Mouse (Mus musculus) adrenal gland, postnatal 25 days (tissue): ENCODE results near the gene Ccn6. TPM values are rescaled to one million over a fixed set of nuclear protein-coding genes. Genes with fewer than 3 reads are reported as not detected.

ENCODE experiments used
- DNase-seq: peaks from one replicate; pipeline ENCODE4 v3.0.0; 2021; ENCODE audit warnings: mixed read lengths
- total RNA-seq: library from RNA; stranded (reverse); gene quantifications from 2 replicates; pipeline ENCODE4 v1.2.3, GENCODE M21; 2021

Ccn6 gene
- total RNA-seq, 1 experiment from 2014 or later, result 0.82 TPM

GRCm38 (mm10) chr10:39161406-39161805 lies 2.2 kb downstream of the Ccn6 start:
- no peak for DNase-seq

- DNase-seq, result no peak
Measured at GRCm38 (mm10) chr10:39158306-39158705, 5.3 kb downstream of the Ccn6 start.

DNA sequence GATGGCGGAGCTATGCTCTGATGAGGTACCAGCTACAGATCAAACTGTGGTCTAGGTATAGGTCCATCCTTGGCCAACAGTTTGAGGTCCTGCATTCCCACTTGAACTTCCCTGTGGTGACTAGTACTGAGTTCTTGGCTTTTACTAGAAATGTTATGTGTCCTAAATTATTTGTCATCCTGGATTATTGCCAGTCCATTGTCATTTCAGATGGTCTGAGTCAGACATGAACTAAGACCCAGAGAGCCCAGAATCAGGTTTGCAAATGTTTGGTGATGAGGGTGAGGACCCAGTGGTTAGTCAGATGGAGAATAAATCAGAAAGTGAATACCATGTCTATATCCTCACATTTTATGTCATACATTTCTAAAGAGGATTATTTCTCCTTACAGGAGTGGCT lies 6.3 kb downstream of the Ccn6 start:
- no peak for DNase-seq

DNA sequence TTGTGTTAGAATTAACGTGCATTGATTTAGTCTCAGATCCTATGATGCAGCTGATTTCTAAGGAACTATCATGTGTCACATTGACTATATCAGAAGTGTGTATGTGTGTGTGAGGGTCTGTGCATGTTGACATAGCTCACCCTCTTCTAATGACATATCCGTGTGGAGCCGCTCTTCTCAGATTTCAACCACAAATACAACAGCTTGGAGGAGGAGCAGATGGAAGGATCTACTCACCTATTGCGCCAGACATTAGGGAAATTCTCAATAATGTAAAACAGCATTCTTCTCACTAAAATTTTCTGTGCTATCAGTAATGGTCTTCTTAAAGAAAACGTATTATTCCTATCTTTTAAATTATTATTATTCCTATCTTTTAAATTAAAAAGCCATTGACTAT lies 6.9 kb downstream of the Ccn6 start:
- no peak for DNase-seq

DNA sequence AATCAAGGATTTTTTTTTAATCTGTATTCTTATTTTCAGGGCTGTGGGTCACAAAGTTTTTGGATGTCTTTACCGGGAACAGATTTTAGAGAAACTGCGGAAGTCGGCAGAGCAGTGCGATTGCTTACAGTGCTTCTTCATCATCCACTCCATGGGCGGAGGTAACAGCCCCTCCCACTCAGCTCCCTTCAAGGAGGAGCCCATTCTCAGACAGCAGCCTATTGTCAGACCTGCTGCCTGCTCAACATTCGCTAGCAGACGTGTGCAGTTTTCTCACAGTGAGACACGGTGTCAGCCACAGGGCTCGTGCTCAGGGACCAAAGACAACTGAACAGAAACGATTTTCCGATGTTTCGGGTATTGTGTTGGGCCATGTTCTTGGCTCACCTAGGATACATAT lies 21.4 kb downstream of the Ccn6 start:
- DNase-seq, result no peak

DNA sequence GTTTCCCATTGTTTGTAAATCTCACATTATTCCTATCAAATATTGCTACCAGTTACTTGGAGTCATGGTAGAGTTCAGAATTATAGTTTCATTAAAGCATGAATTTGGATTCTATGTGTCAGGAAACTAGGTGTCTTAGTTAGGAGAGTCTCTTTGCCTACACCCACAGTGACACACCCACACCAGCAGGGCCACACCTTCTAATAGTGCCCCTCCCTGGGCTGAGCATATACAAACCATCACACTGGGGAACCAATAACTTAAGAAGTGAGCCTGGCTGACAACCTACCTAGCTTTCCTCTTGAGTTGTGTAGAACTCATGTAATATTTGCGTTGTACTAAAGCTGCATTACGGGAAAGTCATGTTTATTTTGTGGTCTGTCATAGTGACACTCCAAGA lies 22.2 kb downstream of the Ccn6 start:
- no peak for DNase-seq

GRCm38 (mm10) chr10:39140843-39141242 lies 22.8 kb downstream of the Ccn6 start:
- no peak for DNase-seq

- no peak for DNase-seq
Measured at GRCm38 (mm10) chr10:39138761-39139160, 24.8 kb downstream of the Ccn6 start.

DNA sequence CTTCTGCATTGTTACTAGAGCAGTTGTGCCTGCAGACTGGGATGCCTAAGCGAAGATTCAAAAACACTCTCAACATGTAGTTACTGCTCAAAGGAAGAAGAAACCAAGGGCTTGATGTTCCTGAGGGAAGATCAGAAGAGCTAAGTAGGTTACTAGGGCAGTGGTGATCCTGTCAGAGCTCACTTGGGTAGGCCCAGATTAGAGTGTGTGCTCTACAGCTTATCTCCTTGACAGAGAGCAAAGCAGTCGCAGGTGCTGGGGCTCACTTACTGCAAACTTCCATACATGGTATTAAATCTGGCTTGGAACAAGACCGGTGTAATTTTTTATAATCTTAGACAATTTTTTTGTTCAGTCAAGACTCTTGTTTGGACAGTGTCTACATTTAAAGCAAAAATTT lies 25.8 kb downstream of the Ccn6 start:
- no peak for DNase-seq

- DNase-seq, result peak; percentile 81
Measured at GRCm38 (mm10) chr10:39133462-39134310, 29.9 kb downstream of the Ccn6 start, which contains the start of the genes Fam229b and Tube1. Fam229b (minus strand) TSS chr10:39133914. Tube1 (plus strand) TSS chr10:39133976.

- no peak for DNase-seq
Measured at GRCm38 (mm10) chr10:39121412-39121811, 42.2 kb downstream of the Ccn6 start.

- DNase-seq, result no peak
Measured at GRCm38 (mm10) chr10:39109489-39109874, 54.1 kb downstream of the Ccn6 start.

DNA sequence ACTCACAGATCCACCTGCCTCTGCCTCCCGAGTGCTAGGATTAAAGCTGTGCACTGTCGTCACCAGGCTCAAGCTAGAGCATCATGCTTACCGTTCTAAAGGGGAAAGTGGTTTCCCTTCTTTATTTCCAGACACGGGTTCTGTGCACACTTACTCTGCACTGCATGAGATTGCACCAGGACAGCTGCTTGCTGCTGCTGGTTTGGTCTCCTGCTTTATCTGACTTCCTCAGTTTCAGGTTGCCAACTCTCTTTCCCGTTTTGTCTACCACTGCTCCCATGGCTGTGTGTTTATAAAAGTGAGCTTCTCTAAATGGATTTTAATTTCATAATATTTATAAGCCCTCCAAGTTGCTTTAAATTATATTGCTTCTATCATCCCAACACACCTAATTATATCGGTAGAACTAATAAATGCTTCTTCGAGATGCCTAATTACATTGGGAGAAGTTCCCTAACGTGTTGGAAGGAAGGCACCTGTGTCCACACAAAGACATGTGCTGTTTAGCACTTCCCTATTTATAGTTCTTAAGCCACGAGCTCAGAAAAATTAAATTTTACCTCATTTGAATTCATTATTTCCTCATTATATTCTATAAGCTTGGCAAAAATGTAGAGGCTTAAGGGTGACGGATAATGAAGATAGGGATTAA lies 54.6 kb downstream of the Ccn6 start:
- DNase-seq, result no peak

- no peak for DNase-seq
Measured at GRCm38 (mm10) chr10:39106935-39107334, 56.7 kb downstream of the Ccn6 start.

- no peak for DNase-seq
Measured at GRCm38 (mm10) chr10:39106413-39106812, 57.2 kb downstream of the Ccn6 start.

- no peak for DNase-seq
Measured at GRCm38 (mm10) chr10:39104803-39105449, 58.7 kb downstream of the Ccn6 start.

Other genes starting within 250 kb of the Ccn6 start
- gene Lama4, start 198.3 kb downstream of the Ccn6 start, total RNA-seq, result 61.8 and 86.5 TPM in 2 replicates
- 0.67 and 3.7 TPM in 2 replicates for gene Fam229b, start 29.9 kb downstream of the Ccn6 start, total RNA-seq
- 1.8 and 3.1 TPM in 2 replicates for gene Tube1, start 29.8 kb downstream of the Ccn6 start, total RNA-seq
- gene Fyn, start 205.1 kb upstream of the Ccn6 start, total RNA-seq, result 47.7 and 49.6 TPM in 2 replicates